Mouse (Mus musculus) MEL (cell line): ENCODE data around the gene Tollip. TPM values are rescaled to one million over a fixed set of nuclear protein-coding genes. Genes with fewer than 3 reads are reported as not detected.

Experiments used
- DNase-seq: peaks from one replicate; pipeline ENCODE4 v3.0.0; 2011; ENCODE audit warnings: low read depth, low spot score
- H3K27ac ChIP-seq: 2 replicates; pipeline ENCODE4 v1.5.1; 2012; ENCODE audit warnings: low read depth, mild to moderate bottlenecking, control low read depth, low read length, moderate library complexity; ENCODE audit not compliant: control insufficient read depth
- H3K27me3 ChIP-seq, 2 experiments: fragments of 150-350 bp in 1 of 2; sonication (generic) in 1 of 2; 2 replicates each; pipeline ENCODE4 v1.6.1; 2012; ENCODE audit warnings: low read length in 2 of 2, mild to moderate bottlenecking in 2 of 2, improper control_type of control experiment in 1 of 2, moderate library complexity in 1 of 2; ENCODE audit not compliant: insufficient read depth in 2 of 2, control insufficient read depth in 1 of 2
- H3K36me3 ChIP-seq, 2 experiments: 2 replicates each; pipeline ENCODE4 v1.6.1; 2012 to 2014; ENCODE audit warnings: low read length in 2 of 2, improper control_type of control experiment in 1 of 2, inconsistent platforms in 1 of 2, mild to moderate bottlenecking in 1 of 2; ENCODE audit not compliant: insufficient read depth in 2 of 2, control insufficient read depth in 1 of 2
- H3K4me1 ChIP-seq, 2 experiments: fragments of 150-350 bp in 1 of 2; sonication (generic) in 1 of 2; 2 replicates each; pipeline ENCODE4 v1.6.1; 2012; ENCODE audit warnings: low read length in 2 of 2, improper control_type of control experiment in 1 of 2, mild to moderate bottlenecking in 1 of 2; ENCODE audit not compliant: insufficient read depth in 2 of 2, control insufficient read depth in 1 of 2
- H3K4me3 ChIP-seq, 2 experiments: fragments of 150-350 bp in 1 of 2; sonication (generic) in 1 of 2; 2 replicates each; pipeline ENCODE4 v1.5.1; 2012; ENCODE audit warnings: low read depth in 2 of 2, low read length in 2 of 2, mild to moderate bottlenecking in 2 of 2, moderate library complexity in 2 of 2, control low read depth in 1 of 2, improper control_type of control experiment in 1 of 2; ENCODE audit not compliant: control insufficient read depth in 1 of 2, insufficient read depth in 1 of 2
- H3K79me2 ChIP-seq: 2 replicates; pipeline ENCODE4 v1.6.1; 2012; ENCODE audit warnings: mild to moderate bottlenecking, low read length, moderate library complexity; ENCODE audit not compliant: control insufficient read depth, poor library complexity, insufficient read depth
- H3K9ac ChIP-seq: 2 replicates; pipeline ENCODE4 v1.6.1; 2012; ENCODE audit warnings: low read depth, mild to moderate bottlenecking, control low read depth, low read length, moderate library complexity; ENCODE audit not compliant: control insufficient read depth, poor library complexity, severe bottlenecking
- H3K9me3 ChIP-seq: fragments of 150-350 bp; sonication (generic); replicated peaks from 2 replicates; pipeline ENCODE4 v1.6.1; 2012; ENCODE audit warnings: mild to moderate bottlenecking, low read length, improper control_type of control experiment, moderate library complexity; ENCODE audit not compliant: insufficient read depth
- BHLHE40 ChIP-seq: IDR thresholded peaks from 2 replicates; pipeline ENCODE4 v1.6.1; 2012; ENCODE audit warnings: low read depth, mild to moderate bottlenecking, inconsistent platforms, low read length, improper control_type of control experiment, borderline replicate concordance
- CHD2 ChIP-seq: IDR thresholded peaks from 2 replicates; pipeline ENCODE4 v1.6.1; 2011; ENCODE audit warnings: low read length, improper control_type of control experiment
- CTCF ChIP-seq, 3 experiments: IDR thresholded peaks in 2 of 3; conservative IDR thresholded peaks in 1 of 3; 2 replicates each; pipeline ENCODE4 v1.5.1; 2011 to 2012; ENCODE audit warnings: low read length in 3 of 3, low read depth in 2 of 3, mild to moderate bottlenecking in 2 of 3, improper control_type of control experiment in 1 of 3, inconsistent platforms in 1 of 3, mixed read lengths in 1 of 3, moderate library complexity in 1 of 3; ENCODE audit not compliant: control insufficient read depth in 1 of 3, insufficient read depth in 1 of 3, poor library complexity in 1 of 3, severe bottlenecking in 1 of 3
- E2F4 ChIP-seq: IDR thresholded peaks from 2 replicates; pipeline ENCODE4 v1.6.1; 2011; ENCODE audit warnings: low read depth, low read length, improper control_type of control experiment, borderline replicate concordance
- ETS1 ChIP-seq: IDR thresholded peaks from 2 replicates; pipeline ENCODE4 v1.6.1; 2012; ENCODE audit warnings: low read depth, mild to moderate bottlenecking, inconsistent platforms, low read length, improper control_type of control experiment, moderate library complexity
- GABPA ChIP-seq: IDR thresholded peaks from 2 replicates; pipeline ENCODE4 v1.6.1; 2012; ENCODE audit warnings: low read depth, mild to moderate bottlenecking, inconsistent platforms, low read length, improper control_type of control experiment, moderate library complexity
- GATA1 ChIP-seq: IDR thresholded peaks from 2 replicates; pipeline ENCODE4 v1.6.1; 2011; ENCODE audit warnings: low read depth, low read length, improper control_type of control experiment
- HCFC1 ChIP-seq: IDR thresholded peaks from 2 replicates; pipeline ENCODE4 v1.6.1; 2012; ENCODE audit warnings: low read depth, mild to moderate bottlenecking, inconsistent platforms, low read length, improper control_type of control experiment, moderate library complexity
- MAZ ChIP-seq: IDR thresholded peaks from 2 replicates; pipeline ENCODE4 v1.6.1; 2012; ENCODE audit warnings: low read depth, mild to moderate bottlenecking, inconsistent platforms, low read length, improper control_type of control experiment
- MXI1 ChIP-seq: IDR thresholded peaks from 2 replicates; pipeline ENCODE4 v1.6.1; 2011; ENCODE audit warnings: mild to moderate bottlenecking, low read depth, low read length, improper control_type of control experiment
- MYC ChIP-seq: IDR thresholded peaks from 2 replicates; pipeline ENCODE4 v1.6.1; 2011; ENCODE audit warnings: low read depth, mild to moderate bottlenecking, low read length, improper control_type of control experiment, moderate library complexity
- POLR2AphosphoS2 ChIP-seq: IDR thresholded peaks from 2 replicates; pipeline ENCODE4 v1.6.1; 2011; ENCODE audit warnings: low read length, improper control_type of control experiment
- POLR2AphosphoS5 ChIP-seq: IDR thresholded peaks from 2 replicates; pipeline ENCODE4 v1.6.1; 2012; ENCODE audit warnings: low read depth, borderline replicate concordance, mild to moderate bottlenecking, inconsistent platforms, low read length, moderate library complexity, mixed read lengths
- RCOR1 ChIP-seq: IDR thresholded peaks from 2 replicates; pipeline ENCODE4 v1.6.1; 2012; ENCODE audit warnings: low read depth, mild to moderate bottlenecking, inconsistent platforms, low read length, improper control_type of control experiment
- UBTF ChIP-seq: IDR thresholded peaks from 2 replicates; pipeline ENCODE4 v1.6.1; 2012; ENCODE audit warnings: low read depth, mild to moderate bottlenecking, inconsistent platforms, low read length, improper control_type of control experiment, moderate library complexity, borderline replicate concordance; ENCODE audit not compliant: insufficient read depth
- USF2 ChIP-seq, 2 experiments: IDR thresholded peaks; 2 replicates each; pipeline ENCODE4 v1.6.1; 2011 to 2012; ENCODE audit warnings: improper control_type of control experiment in 2 of 2, low read length in 2 of 2, borderline replicate concordance in 1 of 2, inconsistent platforms in 1 of 2, low read depth in 1 of 2, mild to moderate bottlenecking in 1 of 2; ENCODE audit not compliant: insufficient read depth in 1 of 2
- ZMIZ1 ChIP-seq: IDR thresholded peaks from 2 replicates; pipeline ENCODE4 v1.6.1; 2012; ENCODE audit warnings: low read depth, mild to moderate bottlenecking, inconsistent platforms, low read length, improper control_type of control experiment, moderate library complexity
- ZNF384 ChIP-seq: IDR thresholded peaks from 2 replicates; pipeline ENCODE4 v1.6.1; 2012; ENCODE audit warnings: low read depth, mild to moderate bottlenecking, inconsistent platforms, low read length, improper control_type of control experiment
- polyA plus RNA-seq, 2 experiments: library from polyadenylated mRNA; stranded (reverse) in 1 of 2; unstranded in 1 of 2; fragments of >175 nt in 1 of 2; fragments of >200 nt in 1 of 2; gene quantifications; 2 replicates each; pipeline versions ENCODE4 v1.2.1 to v1.2.4; 2012; ENCODE audit warnings: low replicate concordance in 2 of 2, low read depth in 1 of 2; ENCODE audit not compliant: insufficient read length in 2 of 2, insufficient read depth in 1 of 2, missing spikeins in 1 of 2
- total RNA-seq: library from RNA; depleted of rRNA; stranded (reverse); fragments of 300-350 nt; gene quantifications from 2 replicates; pipeline ENCODE4 v1.2.3, GENCODE M21; 2012

Gene Tollip
- total and polyA plus RNA-seq, 3 experiments = 35.6 to 63.8 (median 53.4) TPM

DNA sequence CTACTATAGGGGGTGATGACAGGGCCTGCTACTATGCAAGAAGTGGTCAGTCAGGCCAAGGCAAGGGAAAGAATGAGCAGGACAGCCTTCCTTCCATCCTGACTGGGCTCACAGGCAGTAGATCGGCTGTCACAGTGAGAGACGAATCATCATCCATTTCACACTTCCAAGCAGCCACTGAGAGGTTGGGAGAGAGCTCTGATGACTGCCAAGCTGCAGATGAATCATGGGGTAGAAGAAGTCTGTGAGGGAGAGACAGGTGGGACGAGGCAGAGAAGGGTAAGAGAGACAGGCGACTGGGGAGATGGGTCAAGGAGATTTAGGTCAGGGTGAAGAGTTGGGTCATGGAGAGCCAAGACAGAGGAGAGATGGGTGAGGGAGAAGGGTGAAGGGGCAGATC is 34.6 kb upstream of the Tollip start:
- Histone ChIP-seq H3K4me3 (no peak overlapping the region), H3K27ac (no peak overlapping the region), H3K9ac (no peak overlapping the region), H3K27me3 (0 out of 4 replicates have a peak, but pooled peaks cover 0 to 1% of the 10 kb centered on the region in 2 experiments), H3K79me2 (no peaks in the 10 kb centered on the region), H3K4me1 (no peaks in the 10 kb centered on the region), H3K9me3 (no peaks in the 10 kb centered on the region), H3K36me3 (no peaks in the 10 kb centered on the region)
- TF ChIP-seq USF2 (IDR thresholded peaks at IDR 0.05; ENCODE audit: borderline replicate concordance in 1 of 2, insufficient read depth in 1 of 2, low read depth in 1 of 2, low read length in 2 of 2) (no peak), HCFC1 (no peak), RCOR1 (no peak), POLR2AphosphoS5 (no peak), E2F4 (no peak), ZNF384 (no peak), UBTF (no peak), GABPA (no peak), ETS1 (no peak), GATA1 (no peak)
- no peak for DNase-seq

DNA sequence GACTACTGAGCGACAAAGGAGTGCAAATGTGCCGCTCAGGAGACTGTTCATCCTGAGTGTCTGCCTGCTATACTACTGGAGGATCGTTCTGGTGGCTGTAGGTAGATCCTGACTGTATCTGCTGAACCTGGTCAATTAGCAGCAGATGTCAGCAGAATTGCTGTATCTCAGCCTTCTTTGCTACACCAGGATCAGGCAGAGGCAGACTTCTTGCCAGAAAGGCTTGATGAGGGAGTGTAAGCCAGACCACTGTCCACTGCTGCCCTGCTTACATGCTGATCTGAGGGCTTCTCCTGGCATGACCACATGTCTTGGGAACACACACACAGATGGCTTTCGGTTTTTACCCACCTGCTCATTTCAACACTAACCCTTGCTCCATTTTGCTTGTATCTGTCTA is 33.5 kb upstream of the Tollip start:
- H3K79me2 ChIP-seq = no peaks in the 10 kb centered on the region
- H3K36me3 ChIP-seq = no peaks in the 10 kb centered on the region
- DNase-seq = no peak
- no peak overlapping the region for H3K27ac ChIP-seq
- no peak overlapping the region for H3K4me3 ChIP-seq
- no peak overlapping the region for H3K9ac ChIP-seq
- TF ChIP-seq ZMIZ1 (no peak), BHLHE40 (no peak), MXI1 (no peak), POLR2AphosphoS2 (no peak), MYC (no peak), CTCF (IDR thresholded peaks at IDR 0.05 in 2 of 3, conservative IDR thresholded peaks at IDR 0.05 in 1 of 3; ENCODE audit: control insufficient read depth in 1 of 3, insufficient read depth in 1 of 3, low read depth in 2 of 3, low read length in 3 of 3, poor library complexity in 1 of 3, severe bottlenecking in 1 of 3) (no peak), CHD2 (no peak), MAZ (no peak)
- H3K4me1 ChIP-seq = no peaks in the 10 kb centered on the region
- H3K9me3 ChIP-seq = no peaks in the 10 kb centered on the region
- 0 out of 4 replicates have a peak, but pooled peaks cover 0 to 1% of the 10 kb centered on the region in 2 experiments for H3K27me3 ChIP-seq
